Mouse (Mus musculus) liver, adult (tissue): ENCODE data around the gene Csnk1g2.

Experiments
- GATA4 ChIP-seq: IDR thresholded peaks from 2 replicates; pipeline ENCODE4 v1.6.1; 2014; ENCODE audit warnings: mild to moderate bottlenecking, low read length; ENCODE audit not compliant: insufficient replicate concordance

The Csnk1g2 gene

DNA sequence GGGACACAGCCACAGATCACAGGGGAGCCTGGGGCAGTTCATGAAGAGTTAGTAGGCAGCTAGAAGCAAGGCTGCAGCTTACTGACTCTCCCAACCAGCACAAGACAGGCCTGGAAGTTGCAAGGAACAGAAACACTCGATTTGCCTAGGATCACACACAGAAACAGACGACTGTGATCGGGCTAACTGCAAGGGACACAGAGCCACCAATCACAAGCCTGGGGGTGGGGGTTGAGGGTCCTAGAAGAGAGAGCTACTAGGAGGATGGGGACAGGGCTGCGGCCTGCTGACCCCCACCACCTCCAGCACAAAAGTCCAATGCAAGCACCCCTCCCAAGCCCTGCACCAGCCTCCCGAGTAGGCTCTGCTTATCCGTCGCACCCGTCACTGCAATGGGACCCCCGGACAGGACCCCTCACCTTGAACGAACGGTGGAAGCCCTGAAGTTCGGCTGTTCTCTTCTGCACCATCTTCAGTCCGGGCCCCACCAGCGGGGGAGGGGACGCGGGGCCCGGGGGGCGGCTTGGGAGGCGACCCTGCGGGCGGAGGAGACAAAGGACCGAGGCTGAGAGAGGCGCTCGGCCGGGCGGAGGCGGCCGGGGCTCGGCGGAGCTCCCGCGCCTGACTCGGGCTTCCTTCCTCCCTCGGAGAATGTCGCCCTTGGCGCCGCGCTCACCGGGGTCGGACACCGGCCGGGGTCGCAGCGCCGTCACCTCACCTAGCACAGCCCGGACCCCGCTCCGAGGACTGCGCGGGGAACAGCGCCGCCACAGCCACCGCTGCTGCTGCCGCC is 53.0 kb downstream of the Csnk1g2 start:
- no peak for TF ChIP-seq GATA4

DNA sequence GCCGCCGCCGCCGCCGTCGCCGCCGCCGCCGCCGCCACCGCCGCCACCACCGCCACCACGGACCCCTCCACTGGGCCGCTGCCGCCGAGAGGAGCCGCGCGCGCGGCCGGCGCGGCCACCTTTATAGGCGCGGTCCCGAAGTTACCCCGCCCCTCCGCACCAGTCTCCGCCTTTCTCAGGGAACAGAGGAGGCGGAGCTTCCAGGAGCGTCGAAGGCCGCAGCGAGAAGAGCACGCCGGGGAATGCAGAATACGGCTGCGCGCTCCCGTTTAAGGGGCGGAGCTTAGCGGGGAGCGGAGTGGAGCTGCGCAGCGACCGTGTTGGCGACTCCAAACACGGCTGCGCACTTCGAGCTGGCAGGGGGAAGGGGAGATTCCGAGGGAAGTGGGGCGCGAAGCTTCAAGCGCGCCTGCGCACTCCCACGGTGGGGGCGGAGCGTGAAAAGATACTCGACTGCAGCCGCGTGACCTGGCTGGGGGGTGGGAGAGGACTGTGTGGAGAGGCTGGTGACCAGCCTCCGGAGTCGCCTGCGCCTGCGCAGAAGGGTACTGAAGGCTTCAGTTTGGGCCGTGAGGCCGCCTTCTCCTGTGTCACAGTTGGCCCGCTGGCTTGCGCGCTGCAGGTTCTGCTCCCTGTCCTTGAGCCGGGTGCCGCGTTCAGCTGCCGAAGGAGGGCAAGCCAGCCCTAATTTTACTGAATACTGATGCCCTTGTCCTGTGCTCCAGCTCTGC is 53.7 kb downstream of the Csnk1g2 start:
- peak; percentile 65; the same call in 1 of the 2 replicates for TF ChIP-seq GATA4

DNA sequence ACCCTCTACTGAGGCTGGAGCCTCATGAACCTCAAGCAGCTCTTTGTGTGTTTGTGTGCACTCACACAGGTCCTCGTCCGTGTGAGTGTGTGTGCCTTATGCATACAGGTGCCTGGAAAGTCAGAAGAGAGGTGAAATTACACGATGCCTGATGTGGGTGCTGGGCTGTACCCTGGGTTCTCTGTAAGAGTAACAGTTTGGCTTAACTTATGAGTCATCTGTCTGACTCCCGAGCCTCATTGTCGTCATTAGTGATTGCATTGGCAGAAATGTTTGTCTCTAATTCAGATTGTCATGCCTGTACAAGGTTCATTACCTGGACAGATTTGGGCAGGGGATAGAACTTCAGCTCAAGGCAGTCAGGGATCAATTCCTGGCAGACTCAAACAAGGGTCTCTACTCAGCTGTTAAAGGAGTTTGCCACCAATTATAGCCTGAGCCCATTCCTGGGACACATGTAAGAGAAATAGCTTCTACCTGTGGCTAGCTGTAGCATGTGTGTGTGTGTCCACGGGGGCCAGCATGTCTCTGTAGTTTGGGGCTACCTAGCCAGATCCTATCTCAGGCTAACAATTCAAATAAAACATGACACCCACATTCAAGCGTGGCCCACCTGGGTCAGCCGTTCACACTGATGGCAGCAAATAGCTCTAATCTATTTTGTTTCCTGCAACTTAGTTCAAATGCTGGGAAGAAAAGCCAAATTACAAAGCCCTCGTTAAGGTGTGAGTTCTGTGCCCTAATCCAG is 54.7 kb downstream of the Csnk1g2 start:
- no peak for TF ChIP-seq GATA4

DNA sequence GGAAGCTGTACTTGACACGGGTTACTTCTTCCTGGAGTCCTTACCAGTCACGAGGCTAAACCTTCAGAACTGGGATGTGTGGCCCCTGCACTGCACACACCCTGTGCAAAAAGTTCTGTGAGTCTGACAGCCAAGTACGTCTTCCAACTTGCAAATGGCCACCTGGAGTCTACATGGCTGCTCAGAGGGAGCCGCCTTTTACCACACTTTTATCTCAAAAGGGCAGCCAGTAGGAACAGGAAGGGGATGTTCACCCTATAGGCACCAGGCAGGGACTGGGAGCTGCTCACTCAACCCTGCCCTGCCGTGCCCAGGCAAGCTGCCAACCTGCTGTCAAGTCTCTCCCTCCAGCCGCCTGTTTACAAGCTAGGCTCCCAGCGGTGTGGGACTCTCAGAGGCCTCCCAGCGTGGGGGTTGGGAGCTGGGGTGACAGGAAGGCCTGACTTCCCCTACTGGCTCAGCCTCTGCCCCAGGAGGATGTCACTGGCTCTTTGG is 55.4 kb downstream of the Csnk1g2 start, which contains the start of gene Mknk2:
TSS of gene Mknk2 (minus strand) at position 171 of the 495 bp plus-strand sequence.
- TF ChIP-seq GATA4, result no peak; the same call in 1 of the 2 replicates

DNA sequence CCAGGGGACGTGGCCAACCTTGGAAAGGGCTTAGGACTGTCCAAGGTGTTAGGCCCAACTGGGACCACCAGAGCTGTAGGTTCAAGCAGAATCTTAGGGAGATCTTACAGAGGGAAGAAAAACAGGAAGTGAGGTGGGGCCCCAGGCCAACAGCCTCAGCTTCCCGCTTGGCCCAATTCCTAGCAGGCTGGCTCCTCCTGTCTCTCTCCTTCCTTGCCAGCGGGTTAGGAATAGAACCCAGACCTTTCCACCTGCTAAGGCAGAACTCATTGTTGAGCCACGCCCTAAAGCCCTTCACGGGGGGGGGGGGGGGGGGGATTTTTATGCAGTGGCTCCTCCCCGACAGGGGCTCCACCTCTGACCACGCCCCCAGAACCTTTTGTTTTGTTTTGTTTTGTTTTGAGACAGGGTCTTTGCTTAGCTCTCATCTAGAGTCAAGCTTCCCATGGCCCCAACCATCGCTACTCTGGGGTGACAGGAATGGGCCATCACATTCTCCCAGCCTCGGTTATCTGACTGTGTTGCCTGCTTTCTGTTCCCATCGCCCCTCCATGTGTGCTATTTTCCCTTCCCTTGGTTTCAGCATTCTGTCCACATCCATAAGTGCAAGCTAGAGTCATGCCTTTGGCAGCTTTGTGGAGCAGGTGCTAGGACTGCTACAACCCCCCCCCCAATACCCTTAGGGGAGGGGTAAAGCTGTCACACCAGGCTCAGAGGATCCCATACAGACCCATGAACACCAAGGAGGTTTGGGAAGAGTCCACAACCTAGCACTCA is 56.2 kb downstream of the Csnk1g2 start:
- TF ChIP-seq GATA4, result no peak

DNA sequence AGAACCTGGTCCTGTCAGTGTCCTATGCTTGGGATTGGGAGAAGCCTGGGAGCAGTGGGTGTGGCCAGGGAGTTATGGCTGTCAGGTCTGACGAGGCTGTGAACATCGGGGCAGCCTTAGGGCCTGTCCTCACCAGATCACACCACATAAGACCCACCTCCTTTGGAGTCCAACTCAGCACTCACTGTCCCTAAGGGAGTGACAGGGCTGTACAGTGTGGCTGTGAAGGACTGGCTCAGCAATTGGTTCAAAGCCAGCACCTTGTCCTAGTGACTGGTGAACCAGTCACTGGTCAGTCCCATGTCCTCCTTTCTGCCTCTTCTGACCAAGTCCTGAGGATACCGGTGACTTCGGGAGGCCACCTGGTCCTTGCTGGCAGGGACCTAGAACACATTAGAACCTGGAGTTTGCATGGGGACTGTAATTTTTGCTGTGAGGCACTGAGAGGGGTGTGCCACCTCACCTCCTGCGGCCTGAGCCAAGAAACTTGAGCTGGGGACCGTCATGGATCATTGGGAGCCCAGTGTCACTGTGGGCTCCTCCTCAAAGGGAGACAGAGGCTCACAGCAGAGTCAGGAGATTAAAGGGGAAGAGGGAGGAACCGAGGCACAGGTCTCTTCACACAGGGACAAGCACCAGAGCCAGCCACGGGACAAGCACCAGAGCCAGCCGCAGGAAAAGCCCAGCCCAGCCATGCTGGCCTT is 57.1 kb downstream of the Csnk1g2 start:
- TF ChIP-seq GATA4, result no peak

DNA sequence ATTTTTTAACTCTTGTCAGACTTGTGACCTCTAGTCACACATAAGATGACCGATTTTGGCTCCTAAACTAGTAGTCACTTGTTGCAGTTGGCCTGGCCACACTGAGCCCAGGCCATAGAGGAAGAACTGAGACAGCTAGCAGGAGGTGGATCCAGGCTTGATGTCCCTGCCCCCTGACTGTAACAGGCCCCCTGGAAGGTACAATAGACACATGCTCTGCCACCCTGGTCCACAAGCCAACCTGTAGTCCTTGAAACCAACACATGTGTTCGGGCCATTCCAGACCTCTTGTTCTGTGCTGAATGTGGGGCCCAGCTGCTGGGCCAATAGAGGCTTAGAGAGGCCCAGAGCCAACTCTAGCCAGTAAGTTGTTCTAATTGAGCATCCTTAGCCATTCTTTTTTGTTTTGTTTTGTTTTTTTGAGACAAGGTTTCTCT is 57.6 kb downstream of the Csnk1g2 start:
- no peak for TF ChIP-seq GATA4

DNA sequence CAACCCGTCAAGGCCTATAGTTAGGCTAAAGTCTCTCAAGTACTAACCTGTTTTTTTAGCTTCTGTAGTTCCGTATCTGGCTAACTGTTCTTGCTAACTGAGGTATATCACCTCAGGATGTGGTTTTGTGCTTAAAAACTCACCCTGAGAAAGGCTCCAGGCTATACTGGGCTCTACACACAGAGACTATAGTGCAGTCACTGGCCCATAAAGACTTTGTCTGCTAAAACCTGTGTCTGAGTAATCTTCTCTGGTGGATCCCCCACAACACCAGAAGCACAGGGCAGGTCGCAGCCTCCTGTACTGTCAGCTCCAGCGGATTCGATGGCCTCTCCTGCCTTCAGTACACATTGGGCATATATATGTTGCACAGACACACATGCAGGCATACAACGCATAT is 59.4 kb downstream of the Csnk1g2 start:
- no peak for TF ChIP-seq GATA4

DNA sequence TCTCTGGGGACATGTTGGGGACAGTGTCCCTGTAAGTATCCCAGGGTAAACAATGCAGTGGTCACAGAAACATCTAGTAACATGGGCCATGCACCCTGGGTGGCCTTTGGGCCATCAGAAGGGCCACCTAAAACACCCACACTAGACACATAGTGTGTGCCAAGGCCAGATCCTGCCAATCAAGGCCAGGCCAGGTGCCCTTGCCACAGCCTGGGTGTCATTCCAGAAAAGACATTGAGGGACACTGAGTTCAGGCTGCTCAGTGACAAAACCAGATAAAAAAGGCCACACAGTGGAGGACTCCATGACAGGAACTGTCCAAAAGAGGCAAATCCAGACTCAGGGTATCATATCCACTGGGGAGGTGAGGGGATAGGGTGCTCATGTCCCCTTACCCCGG is 61.0 kb downstream of the Csnk1g2 start:
- no peak for TF ChIP-seq GATA4

DNA sequence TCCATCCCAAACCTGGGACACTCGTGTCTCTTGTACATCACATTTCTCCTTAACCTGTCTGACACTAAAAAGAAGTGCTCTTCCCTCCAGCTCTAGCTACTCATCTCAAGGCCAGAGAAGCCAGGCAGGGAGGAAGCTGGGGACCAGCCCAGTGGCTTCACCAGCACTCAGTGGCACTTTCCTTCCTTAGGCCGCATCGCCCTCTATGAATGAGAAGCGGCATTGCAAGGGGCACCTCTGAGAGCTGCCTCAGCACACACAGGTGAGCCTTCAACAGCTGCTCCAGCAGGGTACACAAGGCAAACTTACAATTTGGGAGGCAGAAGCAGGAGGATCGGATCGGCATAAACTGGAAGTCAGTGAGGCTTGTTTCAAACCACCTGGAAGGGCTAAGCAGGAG is 61.6 kb downstream of the Csnk1g2 start:
- no peak for TF ChIP-seq GATA4

DNA sequence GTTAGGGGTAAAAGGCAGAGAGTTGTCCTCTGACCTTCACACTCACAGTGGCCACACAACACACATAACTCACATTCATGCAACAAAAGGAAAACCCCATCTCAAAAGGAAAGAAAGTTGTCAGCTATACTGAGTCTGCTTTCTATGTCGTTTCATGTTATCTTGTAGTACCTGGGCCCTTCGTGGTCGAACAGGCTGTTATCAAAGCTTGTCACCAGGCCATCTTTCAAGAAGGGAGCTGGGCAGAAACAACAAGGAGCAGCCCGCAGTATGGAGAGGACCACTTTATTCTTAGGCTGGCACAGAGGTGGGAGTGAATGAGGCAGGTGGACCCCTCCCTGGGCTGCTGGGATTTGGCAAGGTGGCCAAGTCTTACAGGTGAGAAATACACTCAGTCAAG is 62.3 kb downstream of the Csnk1g2 start:
- no peak for TF ChIP-seq GATA4

DNA sequence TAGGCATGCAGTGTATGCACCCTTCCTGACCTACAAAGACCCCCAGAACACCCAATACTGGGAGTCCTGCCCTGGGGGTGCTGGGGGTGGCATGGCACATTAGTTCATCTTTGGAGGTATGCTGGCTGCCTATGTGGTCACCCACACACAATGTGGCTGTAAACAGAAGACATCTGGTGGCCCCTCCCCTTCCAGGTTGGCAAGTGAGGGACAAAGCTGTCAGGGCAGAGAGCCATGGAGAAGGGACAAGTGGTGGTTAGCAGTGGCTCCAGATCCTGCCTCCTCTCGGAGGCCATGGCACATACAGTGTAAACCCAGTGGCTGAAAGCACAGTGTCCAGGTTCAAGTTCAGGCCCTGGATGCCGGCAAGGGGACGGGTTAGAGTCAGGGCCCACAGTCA is 64.0 kb downstream of the Csnk1g2 start:
- TF ChIP-seq GATA4, result no peak

DNA sequence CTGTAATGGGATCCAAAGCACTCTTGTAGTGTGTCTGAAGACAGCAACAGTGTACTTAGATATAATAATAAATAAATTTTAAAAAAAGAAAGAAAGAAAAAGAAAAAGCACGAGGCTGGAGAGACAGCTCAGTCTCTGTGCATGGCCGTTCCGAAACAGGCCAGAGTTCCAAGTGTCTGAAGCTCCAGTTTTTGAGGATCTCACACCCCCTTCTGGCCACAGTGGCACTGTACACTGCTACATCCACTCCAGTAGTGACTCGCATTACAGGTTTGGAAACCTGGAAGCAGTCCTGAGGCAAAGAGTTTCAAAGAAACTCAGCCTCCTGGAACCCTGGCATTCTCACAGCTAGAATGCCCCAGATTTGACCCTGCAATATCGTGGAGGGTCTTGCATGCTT is 65.2 kb downstream of the Csnk1g2 start:
- no peak for TF ChIP-seq GATA4
